Mouse (Mus musculus): ENCODE measurements around the gene Pkhd1. TPM values are rescaled to one million over a fixed set of nuclear protein-coding genes. Genes with fewer than 3 reads are reported as not detected.

The Pkhd1 gene
- polyA plus RNA-seq, 1 experiment from 2014 or later, result not detected

GRCm38 (mm10) chr1:20344651-20345050, 273.2 kb downstream of the Pkhd1 start:
- WGBS, result 35% methylated on average over 3 of the region's 3 CpGs
- 0 out of 2 replicates have a peak, but pooled peaks cover 4% of the 10 kb centered on the region for H3K4me1 ChIP-seq
- no peak for DNase-seq (ENCODE audit: low spot score)
- H3K9me3 ChIP-seq (replicated peaks), result no peaks in the 10 kb centered on the region
- no peak overlapping the region for H3K4me3 ChIP-seq
- H3K27me3 ChIP-seq (ENCODE audit: low read depth, poor library complexity, severe bottlenecking), result no peaks in the 10 kb centered on the region
- no peak overlapping the region for H3K27ac ChIP-seq (replicated peaks)
- no peaks in the 10 kb centered on the region for H3K36me3 ChIP-seq

GRCm38 (mm10) chr1:20311485-20311884, 306.4 kb downstream of the Pkhd1 start:
- Histone ChIP-seq H3K36me3 (no peaks in the 10 kb centered on the region), H3K4me3 (no peak overlapping the region), H3K27ac (replicated peaks) (no peak overlapping the region), H3K4me1 (no peaks in the 10 kb centered on the region), H3K27me3 (ENCODE audit: low read depth, poor library complexity, severe bottlenecking) (peaks cover 44% of the 10 kb centered on the region), H3K9me3 (replicated peaks) (no peaks in the 10 kb centered on the region)
- 6% methylated on average over 2 of the region's 2 CpGs for WGBS
- peak; percentile 46 for DNase-seq (ENCODE audit: low spot score)

GRCm38 (mm10) chr1:20310925-20311324, 306.9 kb downstream of the Pkhd1 start:
- Histone ChIP-seq H3K27me3 (ENCODE audit: low read depth, poor library complexity, severe bottlenecking) (peaks cover 50% of the 10 kb centered on the region), H3K36me3 (no peaks in the 10 kb centered on the region), H3K4me3 (no peak overlapping the region), H3K4me1 (no peaks in the 10 kb centered on the region), H3K27ac (replicated peaks) (no peak overlapping the region), H3K9me3 (replicated peaks) (no peaks in the 10 kb centered on the region)
- 72% methylated on average over 6 of the region's 6 CpGs for WGBS
- no peak for DNase-seq (ENCODE audit: low spot score)

- peaks cover 84% of the 10 kb centered on the region for H3K27me3 ChIP-seq (ENCODE audit: low read depth, poor library complexity, severe bottlenecking)
- 57% methylated on average over 3 of the region's 3 CpGs for WGBS
- peak; percentile 28 for DNase-seq (ENCODE audit: low spot score)
These were observed 311.7 kb downstream of the Pkhd1 start for GRCm38 (mm10) chr1:20306116-20306515.

GRCm38 (mm10) chr1:20302943-20303578, 314.8 kb downstream of the Pkhd1 start:
- Histone ChIP-seq H3K27ac (replicated peaks) (no peak overlapping the region), H3K9me3 (replicated peaks) (no peaks in the 10 kb centered on the region), H3K27me3 (ENCODE audit: low read depth, poor library complexity, severe bottlenecking) (peaks cover 87% of the 10 kb centered on the region), H3K36me3 (no peaks in the 10 kb centered on the region), H3K4me1 (peaks cover 23% of the 10 kb centered on the region), H3K4me3 (no peak overlapping the region)
- DNase-seq (ENCODE audit: low spot score), result peak; percentile 64
- 33% methylated on average over 6 of the region's 6 CpGs for WGBS

More at GRCm38 (mm10) chr1:20306116-20306515, 311.7 kb downstream of the Pkhd1 start:
- Histone ChIP-seq H3K36me3 (no peaks in the 10 kb centered on the region), H3K27ac (replicated peaks) (no peak overlapping the region), H3K4me1 (peaks cover 23% of the 10 kb centered on the region), H3K4me3 (no peak overlapping the region), H3K9me3 (replicated peaks) (no peaks in the 10 kb centered on the region)

- Histone ChIP-seq H3K4me3 (no peak overlapping the region), H3K27me3 (ENCODE audit: low read depth, poor library complexity, severe bottlenecking) (peaks cover 86% of the 10 kb centered on the region), H3K4me1 (peaks cover 23% of the 10 kb centered on the region), H3K36me3 (no peaks in the 10 kb centered on the region), H3K27ac (replicated peaks) (0 out of 2 replicates have a peak overlapping the region, but pooled peaks have one; percentile 9), H3K9me3 (replicated peaks) (no peaks in the 10 kb centered on the region)
- WGBS, result 17% methylated on average over 8 of the region's 8 CpGs
- DNase-seq (ENCODE audit: low spot score), result peak; percentile 75
These were observed 315.5 kb downstream of the Pkhd1 start for GRCm38 (mm10) chr1:20302187-20302942.

GRCm38 (mm10) chr1:20301631-20302030, 316.2 kb downstream of the Pkhd1 start:
- H3K4me1 ChIP-seq, result peaks cover 23% of the 10 kb centered on the region
- no peak for DNase-seq (ENCODE audit: low spot score)
- no peaks in the 10 kb centered on the region for H3K9me3 ChIP-seq (replicated peaks)
- WGBS, result 73% methylated on average over 3 of the region's 3 CpGs
- peaks cover 78% of the 10 kb centered on the region for H3K27me3 ChIP-seq (ENCODE audit: low read depth, poor library complexity, severe bottlenecking)
- H3K36me3 ChIP-seq, result no peaks in the 10 kb centered on the region
- H3K4me3 ChIP-seq, result no peak overlapping the region
- H3K27ac ChIP-seq (replicated peaks), result 0 out of 2 replicates have a peak overlapping the region, but pooled peaks have one; percentile 9

GRCm38 (mm10) chr1:20288696-20289095, 329.2 kb downstream of the Pkhd1 start:
- H3K9me3 ChIP-seq (replicated peaks), result no peaks in the 10 kb centered on the region
- H3K4me3 ChIP-seq, result no peak overlapping the region
- DNase-seq (ENCODE audit: low spot score), result no peak
- no peaks in the 10 kb centered on the region for H3K27me3 ChIP-seq (ENCODE audit: low read depth, poor library complexity, severe bottlenecking)
- H3K36me3 ChIP-seq, result no peaks in the 10 kb centered on the region
- H3K4me1 ChIP-seq, result no peaks in the 10 kb centered on the region
- WGBS, result 90% methylated on average over 1 of the region's 1 CpGs
- H3K27ac ChIP-seq (replicated peaks), result no peak overlapping the region

- Histone ChIP-seq H3K36me3 (no peaks in the 10 kb centered on the region), H3K9me3 (replicated peaks) (no peaks in the 10 kb centered on the region), H3K4me3 (no peak overlapping the region), H3K4me1 (no peaks in the 10 kb centered on the region), H3K27ac (replicated peaks) (no peak overlapping the region), H3K27me3 (ENCODE audit: low read depth, poor library complexity, severe bottlenecking) (no peaks in the 10 kb centered on the region)
- no peak for DNase-seq (ENCODE audit: low spot score)
- WGBS, result 67% methylated on average over 5 of the region's 5 CpGs
These were observed 357.5 kb downstream of the Pkhd1 start for GRCm38 (mm10) chr1:20260403-20260802.

GRCm38 (mm10) chr1:20248169-20248568, 369.7 kb downstream of the Pkhd1 start:
- no peaks in the 10 kb centered on the region for H3K36me3 ChIP-seq
- no peaks in the 10 kb centered on the region for H3K4me1 ChIP-seq
- no peaks in the 10 kb centered on the region for H3K9me3 ChIP-seq (replicated peaks)
- 79% methylated on average over 2 of the region's 2 CpGs for WGBS
- no peaks in the 10 kb centered on the region for H3K27me3 ChIP-seq (ENCODE audit: low read depth, poor library complexity, severe bottlenecking)
- no peak overlapping the region for H3K27ac ChIP-seq (replicated peaks)
- DNase-seq (ENCODE audit: low spot score), result no peak
- no peak overlapping the region for H3K4me3 ChIP-seq

GRCm38 (mm10) chr1:20216681-20217080, 401.2 kb downstream of the Pkhd1 start:
- no peaks in the 10 kb centered on the region for H3K27me3 ChIP-seq (ENCODE audit: low read depth, poor library complexity, severe bottlenecking)
- no peaks in the 10 kb centered on the region for H3K9me3 ChIP-seq (replicated peaks)
- DNase-seq (ENCODE audit: low spot score), result no peak
- H3K4me3 ChIP-seq, result no peak overlapping the region
- no peaks in the 10 kb centered on the region for H3K36me3 ChIP-seq
- H3K4me1 ChIP-seq, result no peaks in the 10 kb centered on the region
- 91% methylated on average over 1 of the region's 1 CpGs for WGBS
- H3K27ac ChIP-seq (replicated peaks), result no peak overlapping the region

GRCm38 (mm10) chr1:20190444-20190843, 427.4 kb downstream of the Pkhd1 start:
- Histone ChIP-seq H3K9me3 (replicated peaks) (no peaks in the 10 kb centered on the region), H3K27ac (replicated peaks) (no peak overlapping the region), H3K27me3 (ENCODE audit: low read depth, poor library complexity, severe bottlenecking) (peaks cover 28% of the 10 kb centered on the region), H3K36me3 (no peaks in the 10 kb centered on the region), H3K4me3 (no peak overlapping the region), H3K4me1 (peaks cover 7% of the 10 kb centered on the region; the same call in 1 of the 2 replicates)
- peak; percentile 21 for DNase-seq (ENCODE audit: low spot score)
- WGBS, result 44% methylated on average over 9 of the region's 9 CpGs

- DNase-seq (ENCODE audit: low spot score), result no peak
These were observed 437.7 kb downstream of the Pkhd1 start for GRCm38 (mm10) chr1:20180157-20180556.

More at GRCm38 (mm10) chr1:20180157-20180556, 437.7 kb downstream of the Pkhd1 start:
- no peaks in the 10 kb centered on the region for H3K36me3 ChIP-seq
- H3K27ac ChIP-seq (replicated peaks), result no peak overlapping the region
- no peak overlapping the region for H3K4me3 ChIP-seq
- WGBS, result 67% methylated on average over 8 of the region's 8 CpGs
- H3K9me3 ChIP-seq (replicated peaks), result no peaks in the 10 kb centered on the region
- peaks cover 6% of the 10 kb centered on the region; the same call in 1 of the 2 replicates for H3K4me1 ChIP-seq
- H3K27me3 ChIP-seq (ENCODE audit: low read depth, poor library complexity, severe bottlenecking), result no peaks in the 10 kb centered on the region

Measured in midbrain, embryonic 10.5 days (tissue).